Mouse (Mus musculus) left cerebral cortex, postnatal 36 days (tissue): ENCODE data around the gene Lcn5. TPM values are rescaled to one million over a fixed set of nuclear protein-coding genes. Genes with fewer than 3 reads are reported as not detected.
A peak's percentile ranks its signal among the peaks of the same experiment; 100 is the strongest.
"Not testable (repeated sequence)": the region's sequence is repeated elsewhere in the genome, so short reads cannot be mapped to it uniquely, and the experiment has no call there.

ENCODE experiments used
- DNase-seq, 2 experiments: peaks; one replicate each; pipeline ENCODE4 v3.0.0; 2021 to 2022; ENCODE audit warnings: low spot score in 2 of 2, mixed read lengths in 1 of 2
- intact Hi-C: fragments of 180-260 bp; cut with DNase I; formaldehyde crosslinking; loops from one replicate; pipeline ENCODE4 v1.15.1; 2025
- total RNA-seq, 2 experiments: library from RNA; stranded (reverse); gene quantifications; 2 replicates each; pipeline ENCODE4 v1.2.3; 2021

The Lcn5 gene
- total RNA-seq, 2 experiments from 2014 or later = not detected

- DNase-seq = no peak
- intact Hi-C loops = loop anchor here (10.0 kb wide), 1 partner anchor 451 kb away; no protein-coding TSS in a partner anchor
These were observed 6.4 kb downstream of the Lcn5 start for GRCm38 (mm10) chr2:25664125-25664524.

- DNase-seq = no peak
- intact Hi-C loops = loop anchor here (10.0 kb wide), 1 partner anchor 448 kb away; no protein-coding TSS in a partner anchor
These were observed 8.8 kb downstream of the Lcn5 start for GRCm38 (mm10) chr2:25666516-25666915.

DNA sequence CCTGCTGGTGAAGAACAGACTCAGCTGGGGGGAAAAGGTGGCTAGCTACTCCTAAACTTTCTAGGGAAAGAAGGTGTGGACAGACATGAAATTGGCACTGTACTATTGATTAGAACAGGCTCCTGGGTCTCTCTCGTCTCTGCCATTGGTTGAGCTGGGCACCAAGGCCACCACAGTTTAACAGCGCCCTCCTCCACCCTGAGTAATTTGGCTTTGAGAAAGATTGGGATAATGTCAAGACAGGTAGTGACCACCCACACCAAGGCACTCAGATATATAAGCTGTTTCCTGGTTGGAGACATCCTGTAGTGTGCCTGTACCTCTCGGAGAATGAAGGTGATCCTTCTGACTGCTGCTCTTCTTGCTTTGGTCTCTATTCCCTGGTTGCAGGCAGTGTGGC, 18.7 kb downstream of the Lcn5 start, which contains the start of gene Lcn6:
Gene Lcn6 (plus strand): TSS at position 301 of the 400 bp plus-strand sequence.
- intact Hi-C loops = no loop called here
- DNase-seq = no peak

GRCm38 (mm10) chr2:25679559-25679958, 21.8 kb downstream of the Lcn5 start:
- no peak for DNase-seq
- intact Hi-C loops = no loop called here

DNA sequence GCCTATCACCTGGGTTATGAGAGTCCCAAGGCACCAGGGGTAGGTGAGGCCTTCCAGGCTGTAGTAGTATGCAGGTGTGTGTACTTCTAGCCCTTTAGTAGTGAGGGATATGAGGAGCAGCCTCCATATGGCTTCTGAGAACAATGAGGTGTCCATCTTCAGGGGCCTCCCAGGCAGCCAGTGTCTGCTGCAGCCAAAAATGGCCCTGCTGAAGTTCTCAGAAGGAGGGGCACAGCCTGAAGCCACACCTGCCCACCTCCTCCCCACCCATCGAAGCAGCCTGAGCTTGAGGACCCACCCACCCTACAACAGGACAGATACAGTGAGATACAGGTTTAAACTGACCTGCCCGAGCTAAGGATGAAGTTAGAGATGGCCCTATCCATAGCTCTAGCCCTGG, 24.7 kb downstream of the Lcn5 start, which contains the start of gene Lcn10:
Gene Lcn10 (plus strand): TSS at position 301 of the 400 bp plus-strand sequence.
- intact Hi-C loops = no loop called here
- DNase-seq = no peak

- DNase-seq = no peak
- intact Hi-C loops = no loop called here
These were observed 29.2 kb downstream of the Lcn5 start for GRCm38 (mm10) chr2:25686941-25687340.

GRCm38 (mm10) chr2:25694605-25695004, 36.9 kb downstream of the Lcn5 start:
- peak; percentile 30 to 40 for DNase-seq
- intact Hi-C loops = no loop called here

- DNase-seq = no peak
- intact Hi-C loops = no loop called here
These were observed 39.2 kb downstream of the Lcn5 start for GRCm38 (mm10) chr2:25696951-25697350.

- intact Hi-C loops = loop anchor here (2.0 kb wide), 1 partner anchor 54 kb away; no protein-coding TSS in a partner anchor
- DNase-seq = no peak
These were observed 40.9 kb downstream of the Lcn5 start for GRCm38 (mm10) chr2:25698696-25699095.

DNA sequence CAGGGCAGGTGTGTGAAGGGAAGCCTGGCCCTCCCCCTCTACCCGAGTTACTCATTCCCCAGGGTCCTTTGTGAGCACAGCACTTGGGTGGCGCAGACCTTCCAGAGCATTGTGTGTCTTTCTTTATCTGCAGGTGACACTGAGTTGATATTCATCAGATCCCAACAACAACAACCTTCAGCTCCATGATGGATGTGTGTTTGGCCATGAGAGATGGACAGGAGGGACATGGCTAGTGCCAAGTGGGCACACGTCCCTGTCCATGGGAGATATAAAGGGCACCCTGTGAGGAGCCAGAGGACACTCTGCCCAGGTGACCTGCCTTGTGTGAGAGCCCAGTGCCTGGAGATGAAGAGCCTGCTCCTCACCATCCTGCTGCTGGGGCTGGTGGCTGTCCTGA, 42.0 kb downstream of the Lcn5 start, which contains the start of gene Obp2a:
Gene Obp2a (plus strand): TSS at position 301 of the 400 bp plus-strand sequence.
- not testable (repeated sequence) for DNase-seq
- intact Hi-C loops = loop anchor here (2.0 kb wide), 1 partner anchor 53 kb away; no protein-coding TSS in a partner anchor

DNA sequence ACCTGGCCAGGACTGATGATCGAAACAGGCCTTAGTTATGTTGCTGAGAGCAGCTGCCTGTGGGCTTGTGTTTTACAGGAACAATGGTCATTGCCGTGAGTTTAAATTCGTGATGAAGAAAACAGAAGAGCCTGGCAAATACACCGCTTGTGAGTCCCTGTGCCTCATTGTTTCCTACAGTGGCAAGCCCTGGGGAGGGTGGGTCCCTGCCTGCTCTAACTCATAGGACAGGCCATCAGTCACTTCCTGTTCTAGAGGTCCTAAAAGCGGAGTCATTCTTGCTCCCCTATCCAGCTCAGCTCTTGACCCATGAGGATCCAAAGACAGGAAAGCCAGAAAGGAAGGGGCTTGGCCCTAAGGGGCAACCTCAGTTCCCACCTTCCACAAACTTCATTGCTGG, 43.2 kb downstream of the Lcn5 start:
- intact Hi-C loops = no loop called here
- DNase-seq = no peak

DNA sequence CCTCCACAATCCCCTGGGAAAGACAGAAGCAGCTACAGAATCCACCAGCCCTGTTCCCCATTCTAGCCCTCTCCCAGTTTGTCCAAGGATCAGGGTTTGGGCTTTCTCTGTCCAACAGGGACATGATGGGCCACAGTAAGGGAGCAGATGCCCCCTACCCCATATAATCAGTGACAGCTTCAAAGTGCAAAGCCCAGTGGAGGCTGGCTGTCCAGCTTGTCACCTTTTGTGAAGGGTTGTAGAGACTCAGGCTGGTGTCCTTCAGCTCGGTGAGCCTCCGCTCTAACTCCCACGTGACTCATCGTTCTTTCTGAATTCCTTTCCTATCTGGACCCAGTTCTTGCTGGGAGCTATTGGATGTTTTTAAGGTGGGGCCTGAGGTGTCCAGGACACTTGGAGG, 46.0 kb downstream of the Lcn5 start:
- intact Hi-C loops = no loop called here
- no peak for DNase-seq

DNA sequence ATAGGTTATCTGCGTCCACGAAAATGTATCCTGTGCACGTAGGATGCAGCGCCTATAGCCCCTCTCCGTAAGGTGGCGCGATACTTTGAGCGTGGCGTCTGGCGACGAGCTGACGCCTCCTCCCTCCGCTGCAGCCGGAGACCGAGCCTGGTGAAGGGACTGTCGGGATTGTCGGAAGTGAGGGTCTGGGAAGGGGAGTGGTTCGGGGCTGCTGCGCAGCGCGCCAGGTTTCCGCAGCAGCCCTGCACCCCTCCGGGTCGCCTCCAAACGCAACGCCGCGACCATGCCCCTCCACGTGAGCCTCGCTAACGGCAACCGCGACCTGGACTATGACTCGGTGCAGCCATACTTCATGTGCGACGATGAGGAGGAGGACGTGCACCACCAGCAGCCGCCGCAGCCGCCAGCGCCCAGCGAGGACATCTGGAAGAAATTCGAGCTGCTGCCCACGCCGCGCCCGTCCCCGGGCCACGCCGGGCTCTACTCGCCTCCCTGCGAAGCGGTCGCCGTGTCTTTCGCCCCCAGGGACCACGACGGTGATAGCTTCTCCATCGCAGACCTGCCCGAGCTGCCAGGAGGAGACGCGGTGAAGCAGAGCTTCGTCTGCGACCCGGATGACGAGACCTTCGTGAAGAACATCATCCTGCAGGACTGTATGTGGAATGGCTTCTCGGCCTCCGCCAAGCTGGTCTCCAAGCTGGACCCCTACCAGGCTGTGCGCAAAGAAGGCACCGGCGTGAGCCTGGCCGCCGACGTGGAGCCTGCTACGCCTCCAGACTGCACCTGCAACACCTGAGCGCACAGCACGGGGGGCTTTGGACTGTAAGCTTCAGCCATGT, 49.1 kb downstream of the Lcn5 start, which contains the start of gene Bmyc:
Gene Bmyc (plus strand): TSS at position 97 of the 839 bp plus-strand sequence.
- DNase-seq = peak; percentile 90
- intact Hi-C loops = loop anchor here (5.0 kb wide), 1 partner anchor 135 kb away; no protein-coding TSS in a partner anchor

- peak in 1 of 2 experiments; percentile 22 for DNase-seq
- intact Hi-C loops = loop anchor here (5.0 kb wide), 1 partner anchor 134 kb away; no protein-coding TSS in a partner anchor
These were observed 50.4 kb downstream of the Lcn5 start for GRCm38 (mm10) chr2:25708121-25708520.

DNA sequence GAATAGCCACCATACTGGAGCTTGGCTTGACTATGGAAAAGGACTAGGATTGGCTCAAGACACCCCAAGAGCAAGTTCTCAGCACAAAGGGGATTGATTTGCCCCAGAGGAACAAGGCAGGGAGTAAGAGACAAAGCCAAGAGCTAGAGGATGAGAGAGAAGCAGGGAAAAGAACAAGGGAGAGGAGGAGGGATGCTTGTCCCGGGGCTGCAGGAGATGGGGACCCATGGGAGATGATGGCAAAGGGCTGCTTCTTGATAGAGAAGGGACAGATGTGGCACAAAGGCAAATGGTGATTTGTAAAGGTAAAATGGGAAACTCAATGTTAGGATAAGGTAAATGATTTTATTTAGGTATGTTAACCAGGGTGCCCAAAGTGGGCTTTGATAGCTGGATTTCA, 51.3 kb downstream of the Lcn5 start:
- DNase-seq = not testable (repeated sequence)
- intact Hi-C loops = loop anchor here (5.0 kb wide), 1 partner anchor 133 kb away; no protein-coding TSS in a partner anchor

DNA sequence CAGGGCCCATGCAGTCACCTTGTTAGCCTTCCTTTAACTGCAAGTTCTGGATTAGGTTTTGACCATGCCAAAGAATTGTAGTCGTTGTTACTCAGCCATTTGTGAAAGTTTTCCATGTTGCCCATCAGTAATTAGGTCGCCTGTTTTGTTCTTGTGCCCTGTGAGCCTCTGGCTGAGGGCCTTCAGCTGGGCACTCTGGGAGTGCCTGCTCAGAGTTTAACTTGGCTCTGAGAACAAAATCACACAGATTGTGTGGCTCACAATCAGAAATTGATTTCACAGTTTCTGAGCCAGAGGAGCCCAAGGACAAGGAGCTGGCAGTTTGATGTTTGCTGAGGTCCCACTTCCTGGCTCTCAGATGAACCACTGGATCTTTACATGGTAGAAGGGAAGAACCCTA, 52.0 kb downstream of the Lcn5 start:
- not testable (repeated sequence) for DNase-seq
- intact Hi-C loops = loop anchor here (2.0 to 5.0 kb wide), 2 partner anchors 39 to 133 kb away; no protein-coding TSS in a partner anchor

Other genes with a start within 250 kb of the Lcn5 start
- gene Fut7, start 234.7 kb upstream of the Lcn5 start, total RNA-seq = under 1 TPM in 1 of 2 experiments, not detected in 1; 0.20 TPM
- gene Abca2, start 229.2 kb upstream of the Lcn5 start, total RNA-seq = 100 to 1,000 TPM; 169 to 174 TPM
- under 1 TPM in 1 of 2 experiments, not detected in 1; 0.69 TPM for gene Clic3, start 201.1 kb upstream of the Lcn5 start, total RNA-seq
- gene Paxx, start 196.9 kb upstream of the Lcn5 start, total RNA-seq = 10 to 100 TPM; 72.8 to 75.8 TPM
- 1,000 to 10,000 TPM; 1,442 to 2,237 TPM for gene Ptgds, start 187.9 kb upstream of the Lcn5 start, total RNA-seq
- not detected for gene Lcn12, start 164.0 kb upstream of the Lcn5 start, total RNA-seq
- gene Fbxw5, start 157.2 kb upstream of the Lcn5 start, total RNA-seq = 100 to 1,000 TPM; 107 to 127 TPM
- 1 to 10 TPM; 1.0 to 1.6 TPM for gene C8g, start 156.2 kb upstream of the Lcn5 start, total RNA-seq
- gene Traf2, start 111.0 kb upstream of the Lcn5 start, total RNA-seq = 1 to 10 TPM; 8.7 to 9.3 TPM
- gene Edf1, start 100.1 kb upstream of the Lcn5 start, total RNA-seq = 100 to 1,000 TPM; 189 to 236 TPM
- 1 to 10 TPM; 1.4 to 2.4 TPM for gene Mamdc4, start 83.1 kb upstream of the Lcn5 start, total RNA-seq
- 10 to 100 TPM; 74.6 to 75.4 TPM for gene Phpt1, start 82.7 kb upstream of the Lcn5 start, total RNA-seq
- gene Ajm1, start 76.2 kb upstream of the Lcn5 start, total RNA-seq = 100 to 1,000 TPM in 1 of 2 experiments, 10 to 100 TPM in 1; 99.8 to 110 TPM
- 100 to 1,000 TPM; 144 to 160 TPM for gene Rabl6, start 49.4 kb upstream of the Lcn5 start, total RNA-seq
- not detected for gene Ccdc183, start 40.3 kb upstream of the Lcn5 start, total RNA-seq
- gene Tmem141, start 35.9 kb upstream of the Lcn5 start, total RNA-seq = 10 to 100 TPM; 19.8 to 29.2 TPM
- under 1 TPM; 0.25 to 0.50 TPM for gene Fcna, start 29.9 kb upstream of the Lcn5 start, total RNA-seq
- not detected for gene Lcn8, start 4.8 kb upstream of the Lcn5 start, total RNA-seq
- not detected for gene Lcn6, start 18.8 kb downstream of the Lcn5 start, total RNA-seq
- gene Lcn10, start 24.8 kb downstream of the Lcn5 start, total RNA-seq = not detected
- not detected for gene Obp2a, start 42.1 kb downstream of the Lcn5 start, total RNA-seq
- 100 to 1,000 TPM in 1 of 2 experiments, 10 to 100 TPM in 1; 83.5 to 107 TPM for gene Bmyc, start 48.8 kb downstream of the Lcn5 start, total RNA-seq
- not detected for gene Obp2b, start 79.1 kb downstream of the Lcn5 start, total RNA-seq
- not detected for gene Lcn3, start 107.6 kb downstream of the Lcn5 start, total RNA-seq
- gene Lcn11, start 119.1 kb downstream of the Lcn5 start, total RNA-seq = not detected
- not detected for gene Gm13539, start 124.3 kb downstream of the Lcn5 start, total RNA-seq
- gene Glt6d1, start 157.9 kb downstream of the Lcn5 start, total RNA-seq = not detected
- not detected for gene Lcn9, start 165.2 kb downstream of the Lcn5 start, total RNA-seq
- not detected for gene Sohlh1, start 189.3 kb downstream of the Lcn5 start, total RNA-seq
- gene Kcnt1, start 205.8 kb downstream of the Lcn5 start, total RNA-seq = 100 to 1,000 TPM; 100 to 155 TPM